Comparison of ENCODE assay signal across 8 mouse cellular contexts in genomic region chr9:65551035-65551434, GRCm38 (mm10). TPM values are rescaled to one million over a fixed set of nuclear protein-coding genes. Genes with fewer than 3 reads are reported as not detected.
DNase-seq lines count a peak whose midpoint lies in the region; ATAC-seq and TF ChIP-seq lines count a peak whose summit lies in the region.

No protein-coding gene starts in this region.

- DNase-seq in hindbrain, embryonic 11.5 days (ENCODE audit: low spot score): peak; percentile 59
- peak; percentile 41 for DNase-seq in embryo, embryonic 11.5 days (ENCODE audit: low read depth, low spot score)
- DNase-seq in heart, postnatal 0 days (ENCODE audit: low spot score): peak; percentile 79
- peak; percentile 81 for DNase-seq in limb, embryonic 11.5 days (ENCODE audit: low spot score)
- DNase-seq in thymus, postnatal 10 days (ENCODE audit: low spot score in 2 of 2): peak; percentile 84 to 87

- TF ChIP-seq EP300 in heart, postnatal 0 days (IDR thresholded peaks at IDR 0.05; ENCODE audit: low read depth): no peak

- no peaks in the 10 kb centered on the region for H3K9me3 ChIP-seq in hindbrain, embryonic 11.5 days (ENCODE audit: control insufficient read depth, low read length)
- H3K9me3 ChIP-seq in hindbrain, embryonic 16.5 days (ENCODE audit: control insufficient read depth, low read length): no peaks in the 10 kb centered on the region
- no peaks in the 10 kb centered on the region for H3K9me3 ChIP-seq in heart, postnatal 0 days (replicated peaks; ENCODE audit: control insufficient read depth, low read length)
- H3K9me3 ChIP-seq in limb, embryonic 11.5 days (ENCODE audit: control insufficient read depth, low read length): no peaks in the 10 kb centered on the region

- H3K4me3 ChIP-seq in hindbrain, embryonic 11.5 days (ENCODE audit: low read depth, low read length): no peak overlapping the region
- H3K4me3 ChIP-seq in hindbrain, embryonic 16.5 days (ENCODE audit: low read length): no peak overlapping the region
- no peak overlapping the region for H3K4me3 ChIP-seq in heart, postnatal 0 days (ENCODE audit: low read depth, low read length)
- H3K4me3 ChIP-seq in limb, embryonic 11.5 days (ENCODE audit: low read depth, low read length): no peak overlapping the region
- H3K4me3 ChIP-seq in myocyte: no peak overlapping the region

- no peak overlapping the region for H3K4me2 ChIP-seq in hindbrain, embryonic 11.5 days (replicated peaks; ENCODE audit: low read depth, low read length)
- no peak overlapping the region for H3K4me2 ChIP-seq in hindbrain, embryonic 16.5 days (ENCODE audit: low read length)
- no peak overlapping the region for H3K4me2 ChIP-seq in heart, postnatal 0 days (ENCODE audit: low read depth, low read length)
- no peak overlapping the region for H3K4me2 ChIP-seq in limb, embryonic 11.5 days (ENCODE audit: low read depth, severe bottlenecking)
- peak overlapping the region; percentile 61 for H3K4me2 ChIP-seq in myocyte (ENCODE audit: low read depth)

- H3K4me1 ChIP-seq in hindbrain, embryonic 11.5 days (replicated peaks; ENCODE audit: control insufficient read depth, insufficient read depth, low read length): peaks cover 20% of the 10 kb centered on the region
- H3K4me1 ChIP-seq in hindbrain, embryonic 16.5 days (ENCODE audit: control insufficient read depth, insufficient read depth, low read depth, low read length): peaks cover 4% of the 10 kb centered on the region
- H3K4me1 ChIP-seq in heart, postnatal 0 days (ENCODE audit: control insufficient read depth, insufficient read depth): peaks cover 26% of the 10 kb centered on the region
- peaks cover 22% of the 10 kb centered on the region for H3K4me1 ChIP-seq in limb, embryonic 11.5 days (ENCODE audit: control insufficient read depth, insufficient read depth, low read length)

- ATAC-seq in hindbrain, embryonic 11.5 days (ENCODE audit: low FRiP score): no peak
- ATAC-seq in hindbrain, embryonic 16.5 days: no peak
- peak; percentile 84 for ATAC-seq in heart, postnatal 0 days (ENCODE audit: insufficient read depth, low read depth)
- peak; percentile 71 for ATAC-seq in limb, embryonic 11.5 days (ENCODE audit: insufficient number of reproducible peaks, low FRiP score, low TSS enrichment, low read depth)
- no peak for ATAC-seq in erythroid progenitor cell, adult 5-6 weeks (replicated peaks; ENCODE audit: low FRiP score, poor library complexity, severe bottlenecking)

- no peaks in the 10 kb centered on the region for H3K36me3 ChIP-seq in hindbrain, embryonic 11.5 days (ENCODE audit: control insufficient read depth, insufficient read depth, low read length)
- no peaks in the 10 kb centered on the region for H3K36me3 ChIP-seq in hindbrain, embryonic 16.5 days (ENCODE audit: control insufficient read depth, insufficient read depth, low read length)
- peaks cover 5% of the 10 kb centered on the region for H3K36me3 ChIP-seq in heart, postnatal 0 days (replicated peaks; ENCODE audit: control insufficient read depth, insufficient read depth, low read length)
- H3K36me3 ChIP-seq in limb, embryonic 11.5 days (ENCODE audit: control insufficient read depth, insufficient read depth, low read length): no peaks in the 10 kb centered on the region
- no peaks in the 10 kb centered on the region for H3K36me3 ChIP-seq in myocyte (ENCODE audit: control insufficient read depth, insufficient read depth)

- H3K27ac ChIP-seq in hindbrain, embryonic 11.5 days (ENCODE audit: low read depth, low read length): 0 out of 2 replicates have a peak overlapping the region, but pooled peaks have one; percentile 47
- H3K27ac ChIP-seq in hindbrain, embryonic 16.5 days (ENCODE audit: low read depth, low read length): no peak overlapping the region
- peak overlapping the region; percentile 85 for H3K27ac ChIP-seq in heart, postnatal 0 days (ENCODE audit: low read depth)
- peak overlapping the region; percentile 43 for H3K27ac ChIP-seq in limb, embryonic 11.5 days (replicated peaks; ENCODE audit: low read depth, low read length)

- no peaks in the 10 kb centered on the region for H3K79me2 ChIP-seq in myocyte (ENCODE audit: control insufficient read depth, insufficient read depth)

- no peak for TF ChIP-seq CTCF in heart, postnatal 0 days (IDR thresholded peaks at IDR 0.05; ENCODE audit: low read depth)

- no peaks in the 10 kb centered on the region for H3K27me3 ChIP-seq in hindbrain, embryonic 11.5 days (ENCODE audit: control insufficient read depth, insufficient read depth, low read length)
- H3K27me3 ChIP-seq in hindbrain, embryonic 16.5 days (replicated peaks; ENCODE audit: control insufficient read depth, insufficient read depth, low read length): no peaks in the 10 kb centered on the region
- no peaks in the 10 kb centered on the region for H3K27me3 ChIP-seq in heart, postnatal 0 days (ENCODE audit: control insufficient read depth, insufficient read depth, low read length)
- H3K27me3 ChIP-seq in limb, embryonic 11.5 days (ENCODE audit: control insufficient read depth, insufficient read depth, low read length): no peaks in the 10 kb centered on the region
- no peaks in the 10 kb centered on the region for H3K27me3 ChIP-seq in myocyte (ENCODE audit: control insufficient read depth, insufficient read depth, insufficient read length)

- 31% methylated on average over 5 of the region's 5 CpGs for WGBS in hindbrain, embryonic 11.5 days
- WGBS in hindbrain, embryonic 16.5 days: 40% methylated on average over 5 of the region's 5 CpGs
- WGBS in heart, postnatal 0 days: 7% methylated on average over 5 of the region's 5 CpGs
- 7% methylated on average over 5 of the region's 5 CpGs for WGBS in limb, embryonic 11.5 days

- no peak overlapping the region for H3K9ac ChIP-seq in hindbrain, embryonic 11.5 days (ENCODE audit: low read depth, low read length)
- H3K9ac ChIP-seq in hindbrain, embryonic 16.5 days (ENCODE audit: low read depth, low read length): no peak overlapping the region
- H3K9ac ChIP-seq in heart, postnatal 0 days (replicated peaks; ENCODE audit: low read depth, low read length): no peak overlapping the region
- H3K9ac ChIP-seq in limb, embryonic 11.5 days (ENCODE audit: low read length): no peak overlapping the region

- no peak for TF ChIP-seq POLR2A in myocyte (IDR thresholded peaks at IDR 0.05; ENCODE audit: insufficient read length, low read depth)

- no peak overlapping the region for H3ac ChIP-seq in myocyte (ENCODE audit: control insufficient read depth, insufficient read length)

TF ChIP-seq in myocyte, 11 proteins besides CTCF, POLR2A, EP300 and RAD21:
- TF ChIP-seq USF1 (IDR thresholded peaks at IDR 0.05; ENCODE audit: low read depth) (no peak), SRF (IDR thresholded peaks at IDR 0.05; ENCODE audit: control insufficient read depth, insufficient read length, low read depth) (peak; percentile 99), POLR2AphosphoS2 (IDR thresholded peaks at IDR 0.05; ENCODE audit: insufficient read length, low read depth) (no peak), MYOD1 (IDR thresholded peaks at IDR 0.05; ENCODE audit: control insufficient read depth in 1 of 3, insufficient read length in 2 of 3, low read depth in 2 of 3) (peak in 2 of 3 experiments; percentile 33 to 46), E2F4 (IDR thresholded peaks at IDR 0.05; ENCODE audit: insufficient read depth) (no peak)

RNA-seq across cellular contexts. Expression of gene Plekho2, which starts 28.8 kb away (rescaled TPM):
- 10.2 and 10.7 TPM in 2 replicates for polyA plus RNA-seq in hindbrain, embryonic 11.5 days (2014; fragmentation: Nextera tagmentation; extraction: Ambion mirVana)
- polyA plus RNA-seq in hindbrain, embryonic 16.5 days (2015; fragmentation: Nextera tagmentation; extraction: Ambion mirVana): 7.1 and 8.0 TPM in 2 replicates
- 12.8 and 21.0 TPM in 2 replicates for total RNA-seq in heart, postnatal 0 days (2014; rRNA removed; ENCODE audit: low replicate concordance)
- polyA plus RNA-seq in heart, postnatal 0 days (2015; fragmentation: Nextera tagmentation; extraction: Ambion mirVana): 7.6 and 8.3 TPM in 2 replicates
- 12.2 and 12.5 TPM in 2 replicates for polyA plus RNA-seq in limb, embryonic 11.5 days (2014; fragmentation: Nextera tagmentation; extraction: Ambion mirVana)
- polyA plus RNA-seq in myocyte (2012; fragmentation: generic; extraction: Trizol): 14.6 TPM
- 32.3 and 42.2 TPM in 2 replicates for total RNA-seq in erythroid progenitor cell, adult 5-6 weeks (2015; ENCODE audit: low replicate concordance)
- 48.6 and 54.6 TPM in 2 replicates for total RNA-seq in erythroid progenitor cell, adult 5-6 weeks (2017; ENCODE audit: low replicate concordance)

RNA-seq across cellular contexts. Expression of gene Ankdd1a, which starts 31.0 kb away (rescaled TPM):
- 0.20 and 0.71 TPM in 2 replicates for polyA plus RNA-seq in hindbrain, embryonic 11.5 days (2014; fragmentation: Nextera tagmentation; extraction: Ambion mirVana)
- 1.1 and 1.2 TPM in 2 replicates for polyA plus RNA-seq in hindbrain, embryonic 16.5 days (2015; fragmentation: Nextera tagmentation; extraction: Ambion mirVana)
- not detected in 2 replicates for total RNA-seq in heart, postnatal 0 days (2014; rRNA removed; ENCODE audit: low replicate concordance)
- polyA plus RNA-seq in heart, postnatal 0 days (2015; fragmentation: Nextera tagmentation; extraction: Ambion mirVana): not detected in 2 replicates
- polyA plus RNA-seq in limb, embryonic 11.5 days (2014; fragmentation: Nextera tagmentation; extraction: Ambion mirVana): not detected in 2 replicates
- 0.02 TPM for polyA plus RNA-seq in myocyte (2012; fragmentation: generic; extraction: Trizol)
- total RNA-seq in erythroid progenitor cell, adult 5-6 weeks (2015; ENCODE audit: low replicate concordance): not detected in 2 replicates
- total RNA-seq in erythroid progenitor cell, adult 5-6 weeks (2017; ENCODE audit: low replicate concordance): not detected in 2 replicates

RNA-seq across cellular contexts. Expression of gene Pif1, which starts 35.9 kb away (rescaled TPM):
- 9.9 and 12.5 TPM in 2 replicates for polyA plus RNA-seq in hindbrain, embryonic 11.5 days (2014; fragmentation: Nextera tagmentation; extraction: Ambion mirVana)
- polyA plus RNA-seq in hindbrain, embryonic 16.5 days (2015; fragmentation: Nextera tagmentation; extraction: Ambion mirVana): 3.2 and 4.3 TPM in 2 replicates
- total RNA-seq in heart, postnatal 0 days (2014; rRNA removed; ENCODE audit: low replicate concordance): 7.1 and 32.7 TPM in 2 replicates
- 2.5 and 2.6 TPM in 2 replicates for polyA plus RNA-seq in heart, postnatal 0 days (2015; fragmentation: Nextera tagmentation; extraction: Ambion mirVana)
- 13.3 and 15.0 TPM in 2 replicates for polyA plus RNA-seq in limb, embryonic 11.5 days (2014; fragmentation: Nextera tagmentation; extraction: Ambion mirVana)
- 6.9 TPM for polyA plus RNA-seq in myocyte (2012; fragmentation: generic; extraction: Trizol)
- 75.0 and 77.1 TPM in 2 replicates for total RNA-seq in erythroid progenitor cell, adult 5-6 weeks (2015; ENCODE audit: low replicate concordance)
- 68.7 and 94.9 TPM in 2 replicates for total RNA-seq in erythroid progenitor cell, adult 5-6 weeks (2017; ENCODE audit: low replicate concordance)

Comparison
In these comparisons a context has a peak if more than half of its experiments do, and no peak if none do; other contexts are left out.
1. ATAC-seq: peak in heart, postnatal 0 days (single experiment) and limb, embryonic 11.5 days (single experiment); none in hindbrain, embryonic 11.5 days (single experiment), hindbrain, embryonic 16.5 days (single experiment) and erythroid progenitor cell, adult 5-6 weeks (single experiment).
2. Peak in every context shown above with its lines, with median percentiles within 50 percentile points of each other: DNase-seq.